Mouse (Mus musculus): Measurements from ENCODE around the gene Krtap28-10.
"Not testable (repeated sequence)": the region's sequence is repeated elsewhere in the genome, so short reads cannot be mapped to it uniquely, and the experiment has no call there.

DNA sequence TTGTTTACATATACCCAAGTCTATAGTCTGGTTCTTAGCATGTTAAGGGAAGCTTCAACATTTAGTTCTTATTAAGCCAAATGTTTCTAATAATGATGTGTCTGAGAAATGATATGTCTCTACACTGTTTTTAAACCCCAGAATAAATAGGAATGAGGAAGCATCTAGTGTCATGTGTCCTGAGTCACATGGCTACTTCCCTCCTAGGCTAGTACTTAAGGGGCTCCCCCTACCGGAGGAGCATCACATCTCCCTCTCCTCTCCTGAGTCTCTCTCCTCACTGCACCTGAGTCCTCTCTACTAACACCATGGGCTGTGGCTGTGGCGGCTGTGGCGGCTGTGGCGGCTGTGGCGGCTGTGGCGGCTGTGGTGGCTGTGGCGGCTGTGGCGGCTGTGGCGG, 42.0 kb downstream of the Krtap28-10 start, which contains the start of gene Gm47959:
- TF ChIP-seq CTCF (IDR thresholded peaks at IDR 0.05; ENCODE audit: borderline replicate concordance, extremely low read depth, insufficient read depth, insufficient read length); POLR2A (IDR thresholded peaks at IDR 0.05; ENCODE audit: borderline replicate concordance, extremely low read depth, insufficient read depth, insufficient read length, poor library complexity, severe bottlenecking): not testable (repeated sequence)
